Mouse (Mus musculus): ENCODE data around the gene Mfsd2a. TPM values are rescaled to one million over a fixed set of nuclear protein-coding genes. Genes with fewer than 3 reads are reported as not detected.

The Mfsd2a gene
- polyA plus RNA-seq (2021; fragmentation: Nextera tagmentation), result 15.2 and 17.2 TPM in 2 replicates
- long read RNA-seq, experiment 1, transcript Mfsd2a-201 (14 exons, 2,151 nt), result major isoform, 25 of 39 reads
- long read RNA-seq, experiment 1, partial matches to known transcripts, result 4 of 39 reads
- long read RNA-seq, experiment 1, other reads (novel, unspliced or antisense), result 10 of 39 reads
- long read RNA-seq, experiment 2, transcript Mfsd2a-201 (14 exons, 2,151 nt), result major isoform, 71 of 110 reads
- long read RNA-seq, experiment 2, partial matches to known transcripts, result 2 of 110 reads
- long read RNA-seq, experiment 2, other reads (novel, unspliced or antisense), result 37 of 110 reads

GRCm38 (mm10) chr4:122961100-122961567 lies at the start of gene Mfsd2a:
Mfsd2a (minus strand) TSS chr4:122961188.

DNA sequence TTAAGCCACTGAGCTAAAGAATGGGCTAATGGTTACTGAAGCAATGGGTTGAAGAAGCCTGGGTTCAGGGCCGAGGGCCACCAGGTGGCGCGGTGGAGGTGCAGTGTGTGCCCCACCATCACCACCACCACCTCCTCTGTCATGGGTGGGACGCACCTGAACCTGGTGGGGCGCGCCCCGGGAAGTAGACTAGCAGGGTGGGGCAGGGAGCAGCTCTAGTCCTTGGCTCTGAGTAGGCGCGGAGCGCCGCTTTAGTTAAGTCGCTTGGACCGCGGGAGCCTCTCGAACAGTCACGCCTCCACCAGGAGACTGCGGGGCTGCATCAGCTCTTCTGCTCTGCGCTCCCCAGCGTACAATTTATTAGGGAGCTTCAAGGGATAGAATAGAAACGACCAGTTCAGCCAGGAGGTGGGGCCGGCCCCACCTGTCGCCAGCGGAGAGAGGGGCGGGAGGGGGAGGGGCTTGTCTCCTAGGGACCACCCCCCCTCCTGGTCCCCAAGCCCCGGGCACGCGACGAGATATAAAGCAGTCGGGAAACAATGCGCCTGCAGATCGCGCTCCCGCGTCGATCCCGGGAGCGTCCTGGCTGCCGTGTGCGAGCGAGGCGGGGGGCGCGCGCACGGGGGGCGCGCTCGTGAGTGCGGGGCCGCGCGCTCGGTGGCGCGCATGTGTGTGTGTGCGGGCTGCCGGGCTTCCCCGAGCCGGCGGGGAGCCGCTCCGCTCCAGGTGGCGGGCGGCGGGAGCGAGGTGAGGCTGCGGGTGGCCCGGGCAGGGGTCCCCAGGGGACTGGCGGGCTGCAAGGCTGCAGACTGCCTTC lies 34.6 kb upstream of the Mfsd2a start, which contains the start of gene Mycl:
Gene Mycl (plus strand): TSS at position 249 of the 817 bp plus-strand sequence.

Other genes with a start within 250 kb of the Mfsd2a start
- 104 and 107 TPM in 2 replicates for gene Ppt1, start 124.9 kb downstream of the Mfsd2a start, polyA plus RNA-seq (2021; fragmentation: Nextera tagmentation)
- 16.2 and 18.1 TPM in 2 replicates for gene Cap1, start 75.1 kb downstream of the Mfsd2a start, polyA plus RNA-seq (2021; fragmentation: Nextera tagmentation)
- gene Mycl, start 34.5 kb upstream of the Mfsd2a start, polyA plus RNA-seq (2021; fragmentation: Nextera tagmentation), result 6.2 and 7.2 TPM in 2 replicates
- gene Trit1, start 55.4 kb upstream of the Mfsd2a start, polyA plus RNA-seq (2021; fragmentation: Nextera tagmentation), result 5.4 and 6.7 TPM in 2 replicates
- gene Bmp8b, start 144.0 kb upstream of the Mfsd2a start, polyA plus RNA-seq (2021; fragmentation: Nextera tagmentation), result 0.04 TPM in 1 of 2 replicates, not detected in the other
- 0.26 and 0.29 TPM in 2 replicates for gene Oxct2b, start 155.1 kb upstream of the Mfsd2a start, polyA plus RNA-seq (2021; fragmentation: Nextera tagmentation)
- 41.2 and 44.0 TPM in 2 replicates for gene Ppie, start 178.8 kb upstream of the Mfsd2a start, polyA plus RNA-seq (2021; fragmentation: Nextera tagmentation)
- 354 and 400 TPM in 2 replicates for gene Hpcal4, start 222.0 kb upstream of the Mfsd2a start, polyA plus RNA-seq (2021; fragmentation: Nextera tagmentation)
- gene Nt5c1a, start 240.3 kb upstream of the Mfsd2a start, polyA plus RNA-seq (2021; fragmentation: Nextera tagmentation), result 12.6 and 16.2 TPM in 2 replicates